Comparison of ENCODE assay signal across 10 mouse cellular contexts in genomic region chr6:108236411-108236921, GRCm38 (mm10). TPM values are rescaled to one million over a fixed set of nuclear protein-coding genes. Genes with fewer than 3 reads are reported as not detected.
DNase-seq lines count a peak whose midpoint lies in the region; ATAC-seq and TF ChIP-seq lines count a peak whose summit lies in the region.
"Had no signal": no experiment of that assay in that cellular context is flagged by ENCODE, and none has a peak within 500 bp of the region (broad histone marks: within the 10 kb centered on the region; RNA-seq: fewer than 3 reads in every experiment).

No protein-coding gene starts in this region.

- H3K27ac ChIP-seq in kidney, adult 2 months (ENCODE audit: insufficient read depth, low read depth, low read length) = peak overlapping the region; percentile 76
- peak overlapping the region; percentile 61 for H3K27ac ChIP-seq in embryonic facial prominence, embryonic 14.5 days (replicated peaks; ENCODE audit: low read depth, low read length)
- no peak overlapping the region for H3K27ac ChIP-seq in limb, embryonic 11.5 days (replicated peaks; ENCODE audit: low read depth, low read length)

- whole genome bisulfite sequencing in kidney, adult 2 months = 33% methylated on average over 9 of the region's 9 CpGs
- WGBS in embryonic facial prominence, embryonic 14.5 days = 38% methylated on average over 9 of the region's 9 CpGs
- WGBS in limb, embryonic 11.5 days = 48% methylated on average over 9 of the region's 9 CpGs

- H3K9ac ChIP-seq in embryonic facial prominence, embryonic 14.5 days (ENCODE audit: low read depth, low read length) = no peak overlapping the region
- H3K9ac ChIP-seq in limb, embryonic 11.5 days (ENCODE audit: low read length) = no peak overlapping the region

- H3K4me3 ChIP-seq in kidney, adult 2 months (ENCODE audit: insufficient read depth, low read depth, low read length) = no peak overlapping the region
- H3K4me3 ChIP-seq in embryonic facial prominence, embryonic 14.5 days (ENCODE audit: low read depth, low read length) = no peak overlapping the region
- H3K4me3 ChIP-seq in limb, embryonic 11.5 days (ENCODE audit: low read depth, low read length) = no peak overlapping the region

- peak; percentile 61 for DNase-seq in kidney, adult 2 months
- DNase-seq in kidney, adult 9 months = no peak
- peak; percentile 73 for DNase-seq in embryonic facial prominence, embryonic 14.5 days (ENCODE audit: low spot score)
- peak; percentile 47 to 53 for DNase-seq in heart, postnatal 10 days
- DNase-seq in limb, embryonic 11.5 days (ENCODE audit: low spot score) = peak; percentile 43
- no peak for DNase-seq in adrenal gland, postnatal 36 days
- no peak for DNase-seq in embryo, embryonic 10.5 days (ENCODE audit: low spot score)
- DNase-seq: right cerebral cortex, postnatal 25 days had no signal

- no peaks in the 10 kb centered on the region for H3K9me3 ChIP-seq in embryonic facial prominence, embryonic 14.5 days (ENCODE audit: control insufficient read depth, low read length)
- no peaks in the 10 kb centered on the region for H3K9me3 ChIP-seq in limb, embryonic 11.5 days (ENCODE audit: control insufficient read depth, low read length)

- TF ChIP-seq CTCF in kidney, adult 2 months (conservative IDR thresholded peaks at IDR 0.05; ENCODE audit: insufficient read depth, insufficient read length, low read depth, low read length) = no peak

- TF ChIP-seq POLR2A in kidney, adult 2 months (IDR thresholded peaks at IDR 0.05; ENCODE audit: low read depth, low read length) = no peak

- H3K4me1 ChIP-seq in kidney, adult 2 months (ENCODE audit: control insufficient read depth, insufficient read depth, low read length) = peaks cover 55% of the 10 kb centered on the region
- peaks cover 61% of the 10 kb centered on the region for H3K4me1 ChIP-seq in embryonic facial prominence, embryonic 14.5 days (ENCODE audit: control insufficient read depth, insufficient read depth, low read length)
- H3K4me1 ChIP-seq in limb, embryonic 11.5 days (ENCODE audit: control insufficient read depth, insufficient read depth, low read length) = peaks cover 44% of the 10 kb centered on the region

- intact Hi-C loops in heart, postnatal 10 days (cut with DNase I) = loop anchor here (5.0 kb wide), 1 partner anchor 91 kb away; no protein-coding TSS in a partner anchor

- H3K4me2 ChIP-seq in embryonic facial prominence, embryonic 14.5 days (ENCODE audit: low read depth, low read length) = no peak overlapping the region; the same call in 1 of the 2 replicates
- no peak overlapping the region for H3K4me2 ChIP-seq in limb, embryonic 11.5 days (ENCODE audit: low read depth, severe bottlenecking)

- no peak; the same call in 1 of the 2 replicates for ATAC-seq in embryonic facial prominence, embryonic 14.5 days (ENCODE audit: low read depth)
- ATAC-seq in limb, embryonic 11.5 days (ENCODE audit: insufficient number of reproducible peaks, low FRiP score, low TSS enrichment, low read depth) = no peak
- ATAC-seq in cerebellum, adult (ENCODE audit: insufficient number of reproducible peaks, low FRiP score, low TSS enrichment) = no peak
- ATAC-seq: CD4-positive, CD25-positive, alpha-beta regulatory T cell, adult 4 months had no signal

- peaks cover 3% of the 10 kb centered on the region for H3K36me3 ChIP-seq in kidney, adult 2 months (ENCODE audit: control insufficient read depth, insufficient read depth, low read length)
- no peaks in the 10 kb centered on the region for H3K36me3 ChIP-seq in embryonic facial prominence, embryonic 14.5 days (ENCODE audit: control insufficient read depth, insufficient read depth, low read length)
- no peaks in the 10 kb centered on the region for H3K36me3 ChIP-seq in limb, embryonic 11.5 days (ENCODE audit: control insufficient read depth, insufficient read depth, low read length)

- H3K27me3 ChIP-seq in kidney, adult 2 months (replicated peaks; ENCODE audit: control insufficient read depth, insufficient read depth, low read length) = no peaks in the 10 kb centered on the region
- no peaks in the 10 kb centered on the region for H3K27me3 ChIP-seq in embryonic facial prominence, embryonic 14.5 days (replicated peaks; ENCODE audit: control insufficient read depth, insufficient read depth, low read length)
- H3K27me3 ChIP-seq in limb, embryonic 11.5 days (ENCODE audit: control insufficient read depth, insufficient read depth, low read length) = no peaks in the 10 kb centered on the region

RNA-seq across cellular contexts. Expression of gene Itpr1, which starts 23.6 kb away (rescaled TPM):
- polyA plus RNA-seq in kidney, adult 2 months (2012; rRNA removed) = 68.2 and 74.5 TPM in 2 replicates
- polyA plus RNA-seq in embryonic facial prominence, embryonic 14.5 days (2014; fragmentation: Nextera tagmentation; extraction: Ambion mirVana) = 9.1 and 11.2 TPM in 2 replicates
- 10 to 100 TPM; 66.2 TPM for total RNA-seq in heart, postnatal 10 days (2021)
- 6.4 and 7.7 TPM in 2 replicates for polyA plus RNA-seq in limb, embryonic 11.5 days (2014; fragmentation: Nextera tagmentation; extraction: Ambion mirVana)
- total RNA-seq in adrenal gland, postnatal 36 days (2021) = 100 to 1,000 TPM; 124 to 167 TPM

RNA-seq across cellular contexts. Expression of gene Sumf1, which starts 51.1 kb away (rescaled TPM):
- 37.6 and 46.0 TPM in 2 replicates for polyA plus RNA-seq in kidney, adult 2 months (2012; rRNA removed)
- 27.4 and 28.6 TPM in 2 replicates for polyA plus RNA-seq in embryonic facial prominence, embryonic 14.5 days (2014; fragmentation: Nextera tagmentation; extraction: Ambion mirVana)
- 10 to 100 TPM; 19.9 to 21.6 TPM for total RNA-seq in heart, postnatal 10 days (2021)
- polyA plus RNA-seq in limb, embryonic 11.5 days (2014; fragmentation: Nextera tagmentation; extraction: Ambion mirVana) = 15.5 and 16.6 TPM in 2 replicates
- total RNA-seq in adrenal gland, postnatal 36 days (2021) = 10 to 100 TPM; 34.2 to 40.5 TPM

Comparison
In these comparisons a context has a peak if more than half of its experiments do, and no peak if none do; other contexts are left out.
1. DNase-seq: peak in kidney, adult 2 months (single experiment), embryonic facial prominence, embryonic 14.5 days (single experiment), heart, postnatal 10 days (2 of 2) and limb, embryonic 11.5 days (single experiment); none in kidney, adult 9 months (single experiment), adrenal gland, postnatal 36 days (0 of 2) and embryo, embryonic 10.5 days (single experiment).